Mouse (Mus musculus): ENCODE data around the gene Prima1. TPM values are rescaled to one million over a fixed set of nuclear protein-coding genes. Genes with fewer than 3 reads are reported as not detected.

Gene Prima1
- polyA plus RNA-seq, 1 experiment from 2014 or later, result 2.9 TPM

Other genes starting within 250 kb of the Prima1 start
- 44.5 and 49.0 TPM in 2 replicates for gene Fam181a, start 68.8 kb upstream of the Prima1 start, polyA plus RNA-seq (2016; fragmentation: Nextera tagmentation; extraction: Ambion mirVana)
- 0.90 and 1.2 TPM in 2 replicates for gene Asb2, start 113.9 kb upstream of the Prima1 start, polyA plus RNA-seq (2016; fragmentation: Nextera tagmentation; extraction: Ambion mirVana)
- 15.6 and 16.8 TPM in 2 replicates for gene Otub2, start 146.5 kb upstream of the Prima1 start, polyA plus RNA-seq (2016; fragmentation: Nextera tagmentation; extraction: Ambion mirVana)
- gene 9330161L09Rik, start 165.7 kb upstream of the Prima1 start, polyA plus RNA-seq (2016; fragmentation: Nextera tagmentation; extraction: Ambion mirVana), result 0.96 and 1.2 TPM in 2 replicates
- gene Ddx24, start 183.7 kb upstream of the Prima1 start, polyA plus RNA-seq (2016; fragmentation: Nextera tagmentation; extraction: Ambion mirVana), result 119 and 124 TPM in 2 replicates
- gene Ifi27, start 192.1 kb upstream of the Prima1 start, polyA plus RNA-seq (2016; fragmentation: Nextera tagmentation; extraction: Ambion mirVana), result 4.2 and 10.4 TPM in 2 replicates
- 4.4 and 5.1 TPM in 2 replicates for gene Ifi27l2a, start 201.5 kb upstream of the Prima1 start, polyA plus RNA-seq (2016; fragmentation: Nextera tagmentation; extraction: Ambion mirVana)
- not detected in 2 replicates for gene Ifi27l2b, start 215.1 kb upstream of the Prima1 start, polyA plus RNA-seq (2016; fragmentation: Nextera tagmentation; extraction: Ambion mirVana)

Measured in midbrain, embryonic 12.5 days (tissue).